Mouse (Mus musculus) liver (tissue): ENCODE measurements around the gene Fyn.

ENCODE experiments used
- DNase-seq: peaks from one replicate; pipeline ENCODE4 v3.0.0-alpha.2; 2020; ENCODE audit warnings: mixed read lengths

Fyn gene

GRCm38 (mm10) chr10:39583718-39584117 lies 215.1 kb downstream of the Fyn start:
- DNase-seq = no peak

GRCm38 (mm10) chr10:39587290-39587925 lies 218.8 kb downstream of the Fyn start:
- no peak for DNase-seq

GRCm38 (mm10) chr10:39587973-39588746 lies 219.5 kb downstream of the Fyn start:
- no peak for DNase-seq

- DNase-seq = no peak
Observed at GRCm38 (mm10) chr10:39589765-39590546, 221.3 kb downstream of the Fyn start.

- DNase-seq = no peak
Observed at GRCm38 (mm10) chr10:39590629-39591028, 222.0 kb downstream of the Fyn start.

GRCm38 (mm10) chr10:39592501-39592900 lies 223.8 kb downstream of the Fyn start:
- no peak for DNase-seq

- DNase-seq = no peak
Observed at GRCm38 (mm10) chr10:39594716-39595115, 226.1 kb downstream of the Fyn start.

- DNase-seq = no peak
Observed at GRCm38 (mm10) chr10:39595862-39596261, 227.2 kb downstream of the Fyn start.

GRCm38 (mm10) chr10:39597116-39597791 lies 228.6 kb downstream of the Fyn start:
- DNase-seq = no peak

- DNase-seq = no peak
Observed at GRCm38 (mm10) chr10:39597792-39598183, 229.1 kb downstream of the Fyn start.

- DNase-seq = no peak
Observed at GRCm38 (mm10) chr10:39599601-39600000, 230.9 kb downstream of the Fyn start.

- DNase-seq = no peak
Observed at GRCm38 (mm10) chr10:39600115-39600514, 231.5 kb downstream of the Fyn start.

- DNase-seq = no peak
Observed at GRCm38 (mm10) chr10:39601068-39601467, 232.4 kb downstream of the Fyn start.

GRCm38 (mm10) chr10:39606434-39606833 lies 237.8 kb downstream of the Fyn start:
- DNase-seq = no peak

GRCm38 (mm10) chr10:39611234-39611633 lies 242.6 kb downstream of the Fyn start:
- DNase-seq = no peak

GRCm38 (mm10) chr10:39612131-39612530 lies 243.5 kb downstream of the Fyn start:
- no peak for DNase-seq

- DNase-seq = no peak
Observed at GRCm38 (mm10) chr10:39612633-39612988, 244.0 kb downstream of the Fyn start, which contains the start of gene Traf3ip2. Gene Traf3ip2 (plus strand): TSS chr10:39612934.

GRCm38 (mm10) chr10:39612989-39613831 lies 244.6 kb downstream of the Fyn start:
- DNase-seq = peak; percentile 28

GRCm38 (mm10) chr10:39613973-39614372 lies 245.3 kb downstream of the Fyn start:
- DNase-seq = no peak

GRCm38 (mm10) chr10:39614676-39615075 lies 246.0 kb downstream of the Fyn start:
- DNase-seq = peak; percentile 16
